25 mouse cellular contexts compared by ENCODE assay signal in genomic region chr8:25407862-25408261, GRCm38 (mm10).
"Had no signal": no experiment of that assay in that cellular context is flagged by ENCODE, and none has a peak within 500 bp of the region (broad histone marks: within the 10 kb centered on the region; RNA-seq: fewer than 3 reads in every experiment).

No protein-coding gene starts in this region.

- H3K4me2 ChIP-seq: heart, embryonic 12.5 days; hindbrain, embryonic 12.5 days; hindbrain, embryonic 14.5 days; intestine, embryonic 15.5 days; limb, embryonic 12.5 days; liver, embryonic 11.5 days; liver, embryonic 13.5 days; liver, embryonic 15.5 days had no signal

- H3K4me3 ChIP-seq: gastrocnemius, adult 2 months; heart, embryonic 10.5 days; heart, embryonic 12.5 days; hindbrain, embryonic 10.5 days; hindbrain, embryonic 12.5 days; intestine, embryonic 15.5 days; layer of hippocampus, adult 2 months; left cerebral cortex, adult 2 months; limb, embryonic 10.5 days; limb, embryonic 12.5 days; liver, embryonic 13.5 days; liver, embryonic 15.5 days had no signal

- H3K27ac ChIP-seq: gastrocnemius, adult 2 months; heart, embryonic 10.5 days; hindbrain, embryonic 10.5 days; hindbrain, embryonic 12.5 days; hindbrain, embryonic 14.5 days; intestine, embryonic 15.5 days; layer of hippocampus, adult 2 months; left cerebral cortex, adult 2 months; limb, embryonic 10.5 days; limb, embryonic 12.5 days; liver, embryonic 13.5 days; liver, embryonic 15.5 days had no signal

- DNase-seq: gastrocnemius, adult 2 months; gastrocnemius, postnatal 10 days; gastrocnemius, postnatal 25 days; heart, adult 18-20 months; heart, postnatal 10 days; heart, postnatal 4 days; liver; liver, embryonic 13.5 days; liver, postnatal 0 days had no signal

- H3K27me3 ChIP-seq: heart, embryonic 12.5 days; hindbrain, embryonic 12.5 days; intestine, embryonic 15.5 days; limb, embryonic 12.5 days; liver, embryonic 13.5 days; liver, embryonic 15.5 days had no signal

- H3K9me3 ChIP-seq: heart, embryonic 10.5 days; hindbrain, embryonic 10.5 days; hindbrain, embryonic 12.5 days; intestine, embryonic 15.5 days; limb, embryonic 10.5 days; limb, embryonic 12.5 days; liver, embryonic 13.5 days; liver, embryonic 15.5 days had no signal

- H3K9ac ChIP-seq: heart, embryonic 12.5 days; hindbrain, embryonic 12.5 days; hindbrain, embryonic 14.5 days; intestine, embryonic 15.5 days; limb, embryonic 12.5 days; liver, embryonic 13.5 days; liver, embryonic 15.5 days; liver, postnatal 0 days had no signal

- H3K36me3 ChIP-seq: heart, embryonic 10.5 days; heart, embryonic 12.5 days; hindbrain, embryonic 10.5 days; hindbrain, embryonic 12.5 days; intestine, embryonic 15.5 days; limb, embryonic 10.5 days; limb, embryonic 12.5 days; liver, embryonic 13.5 days; liver, embryonic 15.5 days had no signal

- H3K4me1 ChIP-seq: heart, embryonic 12.5 days; hindbrain, embryonic 10.5 days; hindbrain, embryonic 12.5 days; intestine, embryonic 15.5 days; limb, embryonic 10.5 days; limb, embryonic 12.5 days; liver, embryonic 13.5 days; liver, embryonic 15.5 days had no signal

- ATAC-seq: forebrain, embryonic 16.5 days; hindbrain, embryonic 16.5 days; inflammation-experienced regulatory T-cells, adult 6 months; intestine, embryonic 15.5 days; intestine, postnatal 0 days; liver, postnatal 0 days had no signal
